Mouse (Mus musculus) adrenal gland, postnatal 25 days (tissue): ENCODE measurements around the gene Unc79. TPM values are rescaled to one million over a fixed set of nuclear protein-coding genes. Genes with fewer than 3 reads are reported as not detected.

Experiments used
- DNase-seq: peaks from one replicate; pipeline ENCODE4 v3.0.0; 2021; ENCODE audit warnings: mixed read lengths
- microRNA-seq, 2 experiments: library from miRNA; unstranded; fragments of <30 nt; microRNA quantifications; one replicate each; pipeline ENCODE4 v1.2.0; 2021
- total RNA-seq: library from RNA; stranded (reverse); gene quantifications from 2 replicates; pipeline ENCODE4 v1.2.3, GENCODE M21; 2021

Gene Unc79
- total RNA-seq, 1 experiment from 2014 or later, result 11.2 TPM

DNA sequence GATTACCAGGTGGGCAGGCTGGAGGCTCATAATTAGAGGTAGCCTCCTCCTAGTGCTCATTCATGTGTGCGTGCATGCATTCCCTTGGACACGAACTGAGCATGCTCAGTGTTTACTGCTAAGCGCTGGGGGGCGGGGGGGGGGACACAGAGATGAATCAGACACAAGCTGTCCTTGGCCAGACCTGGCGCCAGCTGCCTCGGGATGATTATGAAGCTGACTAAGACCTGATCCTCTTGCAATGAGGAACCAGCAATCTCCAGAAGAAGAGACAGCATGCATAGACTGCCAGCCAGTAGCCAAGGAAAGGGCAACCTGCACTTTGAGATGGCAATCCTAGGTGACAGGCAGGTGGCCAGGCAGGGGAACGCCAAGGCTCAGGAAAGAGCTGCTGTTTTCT lies 256.9 kb downstream of the Unc79 start:
- peak; percentile 53 for DNase-seq

DNA sequence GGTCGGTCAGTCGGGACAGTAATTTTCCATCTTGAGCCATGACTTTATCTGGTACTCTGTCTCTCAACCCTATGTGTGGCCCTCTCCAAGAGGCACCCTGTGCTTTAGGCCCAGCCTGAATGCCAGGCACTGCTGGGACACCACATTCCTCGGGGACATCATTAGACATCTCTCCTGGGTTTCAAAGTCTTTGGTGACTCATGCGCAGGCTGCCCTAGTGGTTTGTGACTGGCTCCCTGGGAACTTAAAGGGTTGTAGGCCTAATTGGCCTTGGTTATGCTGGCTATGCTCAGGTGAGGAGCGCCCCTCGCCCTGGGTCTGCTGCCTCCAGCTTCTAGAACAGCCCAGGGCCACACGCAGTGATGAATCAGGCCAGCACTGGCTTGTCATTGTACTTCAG lies 260.9 kb downstream of the Unc79 start:
- no peak for DNase-seq

DNA sequence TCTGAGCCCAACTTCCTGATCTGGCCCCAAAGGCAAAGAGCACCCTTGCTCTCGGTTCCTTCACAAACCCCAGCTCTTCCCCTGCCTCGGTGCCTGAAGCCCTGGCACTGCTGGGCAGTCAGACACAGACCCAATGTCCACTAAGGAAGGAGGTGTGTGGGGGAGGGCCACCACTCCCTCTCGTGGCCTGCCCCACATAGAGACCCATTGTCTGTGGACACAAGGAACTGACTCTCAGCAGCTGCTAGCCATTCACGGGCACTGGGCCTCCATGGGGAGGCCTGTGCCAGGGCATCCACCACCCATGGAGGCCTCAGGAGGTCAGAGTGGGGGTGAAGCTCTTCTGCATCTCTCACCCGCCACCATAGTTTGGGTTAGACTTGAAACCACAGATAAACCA lies 262.4 kb downstream of the Unc79 start:
- no peak for DNase-seq

DNA sequence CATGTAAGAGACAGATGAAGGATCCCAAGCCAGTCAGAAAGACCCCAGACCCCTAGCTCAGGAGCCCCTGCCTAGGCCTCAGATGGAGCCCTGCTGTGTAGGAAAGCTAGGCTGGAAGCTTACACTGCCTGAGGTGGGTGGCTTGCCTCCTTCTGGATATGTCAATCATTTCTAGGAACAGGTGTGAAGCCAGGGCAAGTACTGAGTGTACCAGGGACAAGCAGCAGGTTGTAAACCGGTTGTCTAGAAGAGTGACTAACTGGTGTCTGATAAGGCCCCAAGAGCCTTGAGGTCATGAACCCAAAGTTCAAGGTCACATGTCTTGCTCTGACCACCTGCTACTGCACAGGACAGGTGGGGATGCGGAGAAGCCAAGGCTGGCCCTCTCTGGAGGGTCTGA lies 264.9 kb downstream of the Unc79 start:
- DNase-seq, result no peak

DNA sequence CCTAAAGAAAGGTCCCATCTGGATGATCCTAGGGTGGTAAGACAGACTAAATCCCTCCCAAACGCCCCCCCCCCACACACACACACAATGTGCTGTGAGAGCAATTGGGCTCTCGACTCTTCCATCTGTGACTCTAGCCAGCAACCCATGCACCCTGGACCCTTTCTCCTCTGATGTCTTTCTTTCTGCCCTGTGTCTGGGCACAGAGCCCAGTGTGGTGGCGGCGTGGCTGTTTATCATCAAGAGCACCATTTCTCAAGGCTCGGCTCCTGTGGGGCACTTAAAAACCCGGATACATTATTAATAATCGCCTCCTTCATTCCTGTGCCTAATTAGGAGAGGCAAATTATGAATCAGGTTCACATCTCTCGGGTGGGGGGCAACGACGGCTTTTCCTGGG lies 265.6 kb downstream of the Unc79 start:
- peak; percentile 73 for DNase-seq

DNA sequence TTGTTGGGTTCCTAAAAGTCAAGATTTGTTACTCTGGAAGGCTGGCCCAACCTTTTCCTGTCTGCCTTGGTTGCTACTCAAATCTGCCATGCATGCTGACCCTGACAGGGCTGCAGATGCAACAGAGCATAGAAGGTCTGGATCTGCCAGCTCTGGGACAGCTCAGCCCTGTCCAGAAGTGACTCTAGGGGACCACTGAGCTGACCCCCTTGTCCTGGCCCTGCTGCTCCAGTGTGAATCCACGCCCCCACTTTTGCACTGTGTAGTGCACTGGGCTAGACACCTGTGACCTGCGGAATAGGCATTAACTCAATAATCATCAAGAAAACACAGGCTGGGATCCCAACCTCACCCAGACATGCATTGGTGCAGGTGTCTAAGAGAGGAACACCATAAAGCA lies 266.1 kb downstream of the Unc79 start:
- DNase-seq, result no peak

DNA sequence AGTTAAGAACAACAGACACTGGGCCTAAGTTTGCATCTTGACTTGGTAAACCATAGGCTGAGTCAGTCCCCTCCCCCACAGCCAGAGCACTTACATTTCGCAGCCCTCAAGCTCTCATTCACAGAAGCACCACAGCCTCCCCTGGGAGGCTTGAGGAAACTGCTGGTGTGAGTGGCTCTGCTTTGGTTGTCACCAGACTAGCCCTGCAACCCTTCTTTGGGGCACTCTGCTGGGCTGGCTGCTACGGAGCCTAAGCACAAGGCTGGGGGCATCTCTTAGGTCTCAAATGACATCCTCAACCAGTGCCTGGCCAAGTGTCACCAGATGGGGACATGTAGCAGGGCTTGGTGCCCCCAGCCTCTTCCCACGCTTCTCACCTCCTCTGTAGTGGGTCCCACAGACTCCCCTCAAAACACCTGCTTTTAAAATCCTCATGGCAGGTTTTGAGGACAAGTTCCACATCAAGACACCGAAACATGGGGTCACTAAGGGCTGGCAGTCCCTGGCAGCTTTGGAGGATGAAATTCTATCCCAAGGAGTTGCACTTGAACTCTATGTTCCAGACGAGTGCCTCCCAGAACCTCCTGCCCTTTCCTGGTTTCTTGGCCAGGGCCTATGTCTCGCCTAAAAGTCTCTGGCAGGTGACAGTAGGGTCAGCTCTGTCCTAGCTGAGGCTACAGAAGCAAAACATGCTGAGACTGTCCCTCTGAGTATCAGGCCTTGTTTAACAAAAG lies 267.4 kb downstream of the Unc79 start:
- no peak for DNase-seq

DNA sequence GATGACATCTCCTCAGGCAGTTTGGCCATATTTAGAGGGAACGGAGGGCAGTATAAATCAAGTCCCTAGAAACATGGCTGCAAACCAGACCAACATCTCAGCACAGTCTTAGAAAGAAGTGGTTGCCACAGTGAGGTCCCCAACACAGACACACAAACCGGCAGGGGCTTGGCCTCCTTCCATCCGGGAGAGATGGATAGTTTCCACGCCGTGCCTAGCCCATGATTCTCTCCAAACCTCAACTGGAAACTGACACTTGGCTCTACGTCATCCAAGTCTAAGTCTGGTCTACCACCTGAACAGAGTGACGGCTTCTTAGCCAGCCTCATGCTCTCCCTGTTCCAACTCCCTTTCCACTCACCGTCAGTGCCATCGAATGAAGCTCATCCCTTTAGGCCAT lies 275.0 kb downstream of the Unc79 start:
- DNase-seq, result no peak

DNA sequence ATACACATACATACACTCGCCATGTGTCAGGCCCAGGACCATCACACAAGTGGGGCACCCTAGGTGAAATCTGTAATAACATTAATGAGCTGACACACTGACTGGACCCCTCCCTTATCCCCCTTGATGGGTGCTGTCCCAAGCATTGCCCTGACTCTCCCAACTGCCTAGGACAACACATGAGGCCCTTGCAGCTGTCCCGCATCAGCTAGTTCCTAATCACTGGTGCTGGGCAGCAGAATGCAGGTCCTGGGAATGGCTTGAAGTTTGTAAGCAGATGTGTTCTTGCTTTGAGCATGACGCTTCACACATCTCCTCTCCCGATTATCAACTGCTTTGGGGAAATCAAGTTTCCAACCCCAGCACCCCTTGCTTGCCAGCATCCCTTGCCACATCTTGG lies 277.5 kb downstream of the Unc79 start:
- DNase-seq, result no peak

DNA sequence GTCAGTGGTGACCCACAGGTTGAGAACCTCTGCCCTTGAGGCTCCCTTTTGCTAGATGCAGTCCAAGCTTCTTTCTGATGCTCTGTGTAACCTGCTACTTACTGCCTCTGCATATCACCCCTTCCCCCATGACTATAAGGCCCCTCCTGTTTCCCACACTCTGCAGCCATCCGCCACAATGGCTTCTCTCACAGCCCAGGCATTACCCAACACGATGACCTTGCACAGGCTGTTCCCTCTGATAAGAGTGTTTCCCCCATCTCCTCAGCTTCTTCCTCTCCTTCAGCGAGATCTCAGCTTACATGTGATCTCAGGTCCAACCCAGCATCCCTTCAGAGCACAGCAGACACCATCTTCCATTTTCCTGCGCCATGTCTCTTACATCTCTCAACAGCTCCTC lies 280.4 kb downstream of the Unc79 start:
- no peak for DNase-seq

Small RNAs within 50 kb of the gene (microRNA-seq; reads per million reads assigned to microRNA genes)
- 0 reads per million in 2 experiments for gene Gm44324

Other genes with a start within 250 kb of the Unc79 start
- 43.3 and 47.7 TPM in 2 replicates for gene Itpk1, start 243.9 kb upstream of the Unc79 start, total RNA-seq
- 9.6 and 10.2 TPM in 2 replicates for gene Moap1, start 205.2 kb upstream of the Unc79 start, total RNA-seq
- gene Tmem251, start 205.1 kb upstream of the Unc79 start, total RNA-seq, result 5.5 and 7.6 TPM in 2 replicates
- gene Gm28051, start 191.1 kb upstream of the Unc79 start, total RNA-seq, result not detected in 2 replicates
- 14.7 and 22.7 TPM in 2 replicates for gene Gon7, start 191.1 kb upstream of the Unc79 start, total RNA-seq
- gene Ubr7, start 190.9 kb upstream of the Unc79 start, total RNA-seq, result 34.5 and 36.1 TPM in 2 replicates
- gene Gm20604, start 190.2 kb upstream of the Unc79 start, total RNA-seq, result 6.3 and 6.4 TPM in 2 replicates
- gene Btbd7, start 70.4 kb upstream of the Unc79 start, total RNA-seq, result 60.1 and 65.3 TPM in 2 replicates
- not detected in 2 replicates for gene Cox8c, start 49.5 kb upstream of the Unc79 start, total RNA-seq